Mouse (Mus musculus) small intestine, adult 2 months (tissue): ENCODE data around the gene Hipk4. TPM values are rescaled to one million over a fixed set of nuclear protein-coding genes. Genes with fewer than 3 reads are reported as not detected.

ENCODE experiments used
- H3K27ac ChIP-seq: fragments of 200-500 bp; 2 replicates; pipeline ENCODE4 v1.5.1; 2012; ENCODE audit warnings: low read depth, low read length, control low read depth, inconsistent platforms; ENCODE audit not compliant: insufficient read depth
- H3K27me3 ChIP-seq: fragments of 200-500 bp; 2 replicates; pipeline ENCODE4 v1.6.1; 2012; ENCODE audit warnings: mild to moderate bottlenecking, moderate library complexity, low read length, inconsistent platforms; ENCODE audit not compliant: control insufficient read depth, insufficient read depth
- H3K36me3 ChIP-seq: fragments of 200-500 bp; 2 replicates; pipeline ENCODE4 v1.6.1; 2012; ENCODE audit warnings: mild to moderate bottlenecking, low read length, control low read depth, inconsistent platforms; ENCODE audit not compliant: control insufficient read depth, insufficient read depth
- H3K4me1 ChIP-seq: fragments of 200-500 bp; 2 replicates; pipeline ENCODE4 v1.6.1; 2012; ENCODE audit warnings: low read length, inconsistent platforms, mixed read lengths; ENCODE audit not compliant: control insufficient read depth, insufficient read depth, insufficient read length
- H3K4me3 ChIP-seq: fragments of 200-500 bp; 2 replicates; pipeline ENCODE4 v1.5.1; 2012; ENCODE audit warnings: low read depth, mild to moderate bottlenecking, control low read depth, inconsistent platforms, low read length, moderate library complexity
- CTCF ChIP-seq: fragments of 200-500 bp; IDR thresholded peaks from 2 replicates; pipeline ENCODE4 v1.5.1; 2012; ENCODE audit warnings: low read depth, mild to moderate bottlenecking, control low read depth, inconsistent platforms, low read length, moderate library complexity, mixed read lengths; ENCODE audit not compliant: insufficient replicate concordance, insufficient read length; ENCODE audit errors: extremely low read depth
- POLR2A ChIP-seq: fragments of 200-500 bp; IDR thresholded peaks from 2 replicates; pipeline ENCODE4 v1.6.1; 2012; ENCODE audit warnings: low read depth, mild to moderate bottlenecking, control low read depth, inconsistent platforms, low read length, moderate library complexity
- WGBS: fragments of 180-500 bp; shearing (Covaris S2); methylation state at CpG from one replicate; pipeline ENCODE4 v1.1.7; 2018; 5-methylcytosine and 5-hydroxymethylcytosine counted together
- polyA plus RNA-seq: library from polyadenylated mRNA; depleted of rRNA; stranded (reverse); fragments of >200 nt; gene quantifications from 2 replicates; pipeline ENCODE4 v1.2.3, GENCODE M21; 2012; rRNA removed

Hipk4 gene
- 0.43 and 0.72 TPM in 2 replicates for polyA plus RNA-seq

DNA sequence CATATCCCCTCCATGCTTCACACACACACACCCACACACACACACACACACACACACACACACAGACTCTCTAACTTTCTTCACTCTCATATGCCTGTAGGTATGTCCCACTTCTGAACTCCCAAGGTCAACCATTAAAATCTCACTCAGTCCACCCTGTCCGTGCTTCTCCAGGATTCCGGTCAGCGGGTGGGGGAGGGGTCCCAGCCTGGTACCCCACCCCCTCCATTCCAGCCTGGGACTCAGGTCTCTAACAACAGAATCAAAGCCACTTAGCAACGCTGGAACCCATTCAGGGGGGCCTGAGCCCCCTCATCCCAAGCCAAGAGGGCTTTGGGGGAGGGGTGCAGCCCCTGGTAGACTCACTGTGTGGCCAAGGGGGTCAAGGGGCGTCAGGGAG, at the start of gene Hipk4:
Gene Hipk4, plus strand, starts transcription at position 301 of the 400 bp plus-strand sequence.
- TF ChIP-seq POLR2A (no peak), CTCF (no peak)
- WGBS, result 65% methylated on average over 5 of the region's 5 CpGs

DNA sequence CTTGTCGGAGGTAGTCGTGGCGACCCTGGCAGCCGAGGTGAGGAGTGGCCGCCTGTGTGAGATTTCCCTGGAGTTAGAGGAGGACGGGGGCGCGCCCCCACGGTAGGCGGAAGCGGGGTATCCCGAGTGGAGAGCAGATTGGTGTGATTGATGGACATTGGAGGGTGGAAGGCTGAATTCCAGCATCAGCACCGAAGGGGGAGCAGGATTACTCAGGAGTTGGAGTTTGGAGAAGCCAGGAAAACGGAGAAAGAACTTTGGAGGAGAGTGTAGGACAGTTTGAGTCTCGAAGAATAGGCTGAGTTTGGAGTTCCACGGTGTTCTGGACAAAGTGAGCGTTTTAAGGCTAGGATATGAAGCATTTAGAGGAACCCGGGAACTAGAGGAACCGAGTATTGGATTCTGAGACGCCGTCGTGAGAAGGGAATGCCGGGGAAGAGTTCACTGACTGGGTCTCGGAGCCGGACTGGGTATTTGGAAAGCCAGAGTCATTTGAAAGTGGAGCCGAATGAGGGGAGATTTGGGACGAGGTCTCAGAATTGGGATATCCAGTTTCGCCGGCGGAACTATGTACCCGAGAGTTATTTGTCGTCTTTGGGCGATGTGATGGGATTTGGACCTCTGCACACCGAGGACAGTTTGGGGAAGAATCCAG, 49.1 kb upstream of the Hipk4 start:
- H3K27me3 ChIP-seq, result no peaks in the 10 kb centered on the region
- no peak for TF ChIP-seq CTCF
- TF ChIP-seq POLR2A, result no peak
- peaks cover 9% of the 10 kb centered on the region for H3K36me3 ChIP-seq
- peak overlapping the region; percentile 76 for H3K4me3 ChIP-seq
- H3K27ac ChIP-seq, result peak overlapping the region; percentile 86
- H3K4me1 ChIP-seq, result peaks cover 17% of the 10 kb centered on the region
- under 1% methylated on average over 34 of the region's 34 CpGs for WGBS

More for the DNA sequence above, at the start of gene Hipk4:
- peaks cover 7% of the 10 kb centered on the region; the same call in 1 of the 2 replicates for H3K4me1 ChIP-seq
- no peak within 1 kb of the TSS for H3K27ac ChIP-seq
- no peaks in the 10 kb centered on the region for H3K36me3 ChIP-seq
- no peaks in the 10 kb centered on the region for H3K27me3 ChIP-seq
- H3K4me3 ChIP-seq, result no peak within 1 kb of the TSS

DNA sequence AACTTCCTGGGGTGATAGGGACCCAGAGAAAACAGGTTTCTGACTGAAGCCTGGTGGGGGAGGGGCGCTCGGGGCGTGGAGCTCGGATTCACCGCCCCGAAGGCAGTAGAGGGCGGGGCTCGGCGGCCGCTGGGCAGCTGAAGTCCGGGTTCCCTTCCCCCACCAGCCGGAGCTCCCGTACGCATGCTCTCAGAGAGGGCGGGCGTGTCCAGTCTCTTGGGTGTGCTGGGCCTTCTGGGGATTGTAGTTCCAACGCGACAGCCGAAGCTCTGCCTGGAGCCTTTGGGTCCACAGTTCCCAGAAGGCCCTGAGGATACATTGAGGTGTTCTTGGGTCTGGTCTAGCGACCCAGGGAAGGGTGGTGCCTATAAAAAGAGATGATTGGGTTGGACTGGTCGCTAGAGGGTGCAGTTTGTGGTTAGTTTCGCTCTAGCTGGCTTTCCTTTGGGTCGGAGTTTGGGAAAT, 48.5 kb upstream of the Hipk4 start:
- TF ChIP-seq CTCF (peak; percentile 59; the same call in 1 of the 2 replicates), POLR2A (0 out of 2 replicates have a peak, but pooled peaks have one; percentile 40)
- no peaks in the 10 kb centered on the region for H3K27me3 ChIP-seq
- WGBS, result 1% methylated on average over 23 of the region's 23 CpGs
- peak overlapping the region; percentile 86 for H3K27ac ChIP-seq
- peaks cover 9% of the 10 kb centered on the region for H3K36me3 ChIP-seq
- peak overlapping the region; percentile 76 for H3K4me3 ChIP-seq
- peaks cover 21% of the 10 kb centered on the region for H3K4me1 ChIP-seq

DNA sequence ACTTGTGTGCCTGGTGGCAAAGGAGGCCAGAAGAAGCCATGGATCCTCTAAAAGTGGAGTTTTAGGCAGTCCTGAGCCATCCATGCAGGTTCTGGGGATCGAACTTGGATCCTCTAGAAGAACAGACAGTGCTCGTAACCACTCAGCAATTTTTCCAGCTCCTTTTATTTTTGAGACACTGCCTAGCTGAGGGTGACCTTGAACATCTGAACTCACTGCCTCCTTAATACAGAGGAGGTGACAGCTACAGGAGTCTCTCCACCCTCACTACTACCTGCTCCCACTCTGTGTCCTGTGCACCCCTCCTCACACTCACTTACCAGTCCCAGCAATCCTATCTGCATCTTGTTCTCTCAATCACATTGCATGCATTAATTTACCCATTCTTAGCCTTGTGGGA, 47.5 kb upstream of the Hipk4 start:
- Histone ChIP-seq H3K27me3 (no peaks in the 10 kb centered on the region), H3K36me3 (peaks cover 9% of the 10 kb centered on the region), H3K4me1 (peaks cover 23% of the 10 kb centered on the region), H3K27ac (peak overlapping the region; percentile 75), H3K4me3 (no peak overlapping the region)
- no peak for TF ChIP-seq CTCF
- TF ChIP-seq POLR2A, result no peak
- 73% methylated on average over 2 of the region's 2 CpGs for WGBS

- Histone ChIP-seq H3K4me1 (peaks cover 23% of the 10 kb centered on the region), H3K36me3 (peaks cover 9% of the 10 kb centered on the region), H3K27me3 (no peaks in the 10 kb centered on the region), H3K27ac (peak overlapping the region; percentile 75), H3K4me3 (peak overlapping the region; percentile 21; the same call in 1 of the 2 replicates)
- no peak for TF ChIP-seq POLR2A
- no peak for TF ChIP-seq CTCF
- WGBS, result 38% methylated on average over 14 of the region's 14 CpGs
These were observed 46.9 kb upstream of the Hipk4 start for GRCm38 (mm10) chr7:27476098-27476635.

GRCm38 (mm10) chr7:27478561-27478960, 44.5 kb upstream of the Hipk4 start:
- peaks cover 21% of the 10 kb centered on the region for H3K4me1 ChIP-seq
- TF ChIP-seq CTCF (no peak; the same call in 1 of the 2 replicates), POLR2A (no peak)
- 44% methylated on average over 7 of the region's 7 CpGs for WGBS
- H3K36me3 ChIP-seq, result peaks cover 9% of the 10 kb centered on the region
- H3K27ac ChIP-seq, result peak overlapping the region; percentile 27; the same call in 1 of the 2 replicates
- H3K27me3 ChIP-seq, result no peaks in the 10 kb centered on the region
- no peak overlapping the region for H3K4me3 ChIP-seq

DNA sequence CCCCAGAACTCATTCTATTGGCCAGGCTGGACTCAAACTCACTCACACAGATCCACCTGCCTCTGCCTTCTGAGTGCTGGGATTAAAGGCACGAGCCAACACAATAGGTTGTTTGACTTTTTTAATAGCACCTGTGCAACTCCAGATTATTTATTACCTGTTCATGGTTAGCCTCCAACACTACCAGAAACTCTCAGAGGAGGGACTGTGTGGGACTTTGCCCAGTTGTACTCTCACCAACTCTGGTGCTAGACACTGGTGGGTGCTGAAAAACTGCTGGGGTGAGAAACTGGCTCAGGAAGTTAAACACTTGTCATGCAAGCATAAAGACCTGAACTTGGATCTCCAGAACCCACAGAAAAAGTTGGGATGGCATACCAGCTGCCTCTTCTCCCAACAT, 43.3 kb upstream of the Hipk4 start:
- Histone ChIP-seq H3K27me3 (no peaks in the 10 kb centered on the region), H3K4me1 (peaks cover 21% of the 10 kb centered on the region), H3K36me3 (peaks cover 9% of the 10 kb centered on the region), H3K4me3 (peak overlapping the region; percentile 37), H3K27ac (peak overlapping the region; percentile 67)
- 16% methylated on average over 1 of the region's 1 CpGs for whole genome bisulfite sequencing
- TF ChIP-seq CTCF, result no peak
- TF ChIP-seq POLR2A, result no peak
